Mouse (Mus musculus): Measurements from ENCODE around the gene Chrna9. TPM values are rescaled to one million over a fixed set of nuclear protein-coding genes. Genes with fewer than 3 reads are reported as not detected.

Chrna9 gene
- polyA plus RNA-seq, 1 experiment, result not detected

- H3K27ac ChIP-seq (ENCODE audit: insufficient read depth, low read depth, low read length), result no peak overlapping the region
- TF ChIP-seq POLR2A (IDR thresholded peaks at IDR 0.05; ENCODE audit: borderline replicate concordance, low read depth, low read length), result no peak
- TF ChIP-seq CTCF (IDR thresholded peaks at IDR 0.05; ENCODE audit: low read depth, low read length), result no peak
- H3K4me3 ChIP-seq (ENCODE audit: insufficient read depth, low read length), result no peak overlapping the region
- peaks cover 2% of the 10 kb centered on the region; the same call in 1 of the 2 replicates for H3K4me1 ChIP-seq (ENCODE audit: control insufficient read depth, insufficient read depth, low read length)
These were observed 19.7 kb downstream of the Chrna9 start for GRCm38 (mm10) chr5:65954130-65955080.

DNA sequence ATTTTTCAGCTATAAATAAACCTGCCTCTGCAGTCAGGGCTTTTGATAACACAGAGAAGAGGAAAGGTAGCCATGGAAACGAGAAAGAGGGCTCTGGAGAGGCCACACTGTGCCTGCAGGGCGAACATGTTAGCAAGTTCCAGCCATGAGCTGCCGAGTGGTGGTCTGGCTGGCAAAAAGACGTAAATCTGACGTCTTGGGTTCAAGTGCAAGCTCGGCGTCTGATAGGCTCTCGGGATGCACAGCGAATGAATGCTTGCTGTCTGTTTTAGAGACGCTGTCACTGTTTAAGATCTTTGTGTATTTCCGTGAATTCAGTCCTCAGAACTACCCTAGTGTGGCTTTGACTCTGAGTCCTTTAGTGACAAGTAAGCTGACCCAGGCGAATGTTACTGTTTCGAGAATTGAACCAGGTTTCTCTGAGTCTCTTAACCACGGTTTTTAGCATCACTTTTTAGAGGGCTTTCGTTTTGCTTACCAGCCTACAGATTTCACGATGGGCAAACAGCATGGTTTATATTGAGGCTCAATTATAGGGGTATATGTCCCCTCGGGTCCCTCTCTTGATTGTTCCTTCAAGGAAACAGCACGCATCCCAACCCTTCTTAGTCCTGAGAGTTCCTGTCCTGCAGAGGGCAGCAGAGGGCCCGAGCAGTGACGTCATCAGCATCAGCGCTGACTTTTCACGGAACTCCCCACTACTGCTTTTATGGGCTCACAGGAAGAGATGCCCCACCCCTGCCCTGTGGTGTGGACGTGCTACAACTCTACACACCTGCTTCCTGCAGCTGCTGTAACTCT, 20.8 kb downstream of the Chrna9 start:
- TF ChIP-seq CTCF (IDR thresholded peaks at IDR 0.05; ENCODE audit: low read depth, low read length), result peak; percentile 56
- no peak for TF ChIP-seq POLR2A (IDR thresholded peaks at IDR 0.05; ENCODE audit: borderline replicate concordance, low read depth, low read length)
- peaks cover 8% of the 10 kb centered on the region for H3K4me1 ChIP-seq (ENCODE audit: control insufficient read depth, insufficient read depth, low read length)
- H3K27ac ChIP-seq (ENCODE audit: insufficient read depth, low read depth, low read length), result peak overlapping the region; percentile 47
- peak overlapping the region; percentile 49 for H3K4me3 ChIP-seq (ENCODE audit: insufficient read depth, low read length)

DNA sequence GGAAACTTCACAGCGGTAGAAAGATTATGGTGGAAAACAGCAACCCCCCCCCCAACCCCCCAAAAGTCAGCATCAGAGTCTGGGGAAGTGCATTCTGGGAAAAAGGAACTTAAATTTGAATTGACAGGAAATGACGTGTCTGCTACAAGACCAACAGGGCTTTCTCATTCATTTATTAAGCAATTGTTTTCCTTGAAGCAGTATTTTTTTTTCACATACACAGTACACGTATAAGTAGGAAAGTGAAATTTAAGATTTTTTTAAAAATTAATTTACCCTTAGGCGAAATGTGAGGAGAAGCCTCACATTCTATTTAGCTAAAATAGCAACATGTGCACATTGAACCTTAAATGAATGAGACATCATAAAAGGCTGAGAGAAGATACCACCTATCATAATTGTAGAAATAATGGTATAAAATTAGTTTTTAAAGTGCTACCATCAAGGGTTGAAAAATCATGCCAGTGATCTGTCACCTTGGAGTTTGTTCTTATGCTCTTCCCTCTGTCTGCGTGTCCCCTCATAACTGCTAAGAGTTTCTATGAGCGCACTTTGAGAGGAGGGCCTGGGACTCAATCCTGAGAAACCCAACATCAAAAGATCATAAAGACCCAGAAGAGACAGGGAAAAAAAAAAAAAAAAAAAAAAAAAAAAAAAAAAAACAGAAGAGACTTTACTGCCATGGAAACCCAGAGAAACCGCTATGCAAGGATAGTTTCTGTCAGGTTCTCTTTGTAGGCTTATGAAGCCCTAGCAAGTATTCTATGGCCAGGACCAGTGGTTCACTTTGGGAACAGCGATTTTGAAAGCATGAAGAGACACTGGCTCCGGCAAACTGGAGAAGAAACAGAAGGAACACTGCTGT, 21.7 kb downstream of the Chrna9 start:
- Histone ChIP-seq H3K4me1 (ENCODE audit: control insufficient read depth, insufficient read depth, low read length) (peaks cover 12% of the 10 kb centered on the region), H3K4me3 (ENCODE audit: insufficient read depth, low read length) (peak overlapping the region; percentile 49), H3K27ac (ENCODE audit: insufficient read depth, low read depth, low read length) (peak overlapping the region; percentile 47)
- no peak for TF ChIP-seq POLR2A (IDR thresholded peaks at IDR 0.05; ENCODE audit: borderline replicate concordance, low read depth, low read length)
- TF ChIP-seq CTCF (IDR thresholded peaks at IDR 0.05; ENCODE audit: low read depth, low read length), result no peak

DNA sequence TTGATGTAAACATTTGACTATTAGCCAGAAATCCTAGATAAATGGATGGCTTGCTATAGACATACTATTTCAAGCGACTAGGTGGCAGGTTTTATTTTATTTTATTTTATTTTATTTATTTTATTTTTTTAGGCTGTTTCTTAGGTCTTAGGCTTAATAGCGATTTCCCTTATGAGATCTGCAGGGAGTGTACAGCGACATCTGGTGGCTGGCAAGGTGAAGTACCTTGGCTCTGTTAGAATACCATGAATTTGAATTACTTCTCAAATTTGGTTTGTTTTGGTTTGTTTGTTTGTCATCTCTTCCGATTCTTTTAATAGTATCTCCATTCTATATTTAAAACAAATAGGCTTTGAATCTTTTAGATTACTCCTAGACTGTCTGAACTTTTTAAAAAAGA, 23.9 kb downstream of the Chrna9 start:
- TF ChIP-seq POLR2A (IDR thresholded peaks at IDR 0.05; ENCODE audit: borderline replicate concordance, low read depth, low read length) (no peak), CTCF (IDR thresholded peaks at IDR 0.05; ENCODE audit: low read depth, low read length) (no peak)
- Histone ChIP-seq H3K4me3 (ENCODE audit: insufficient read depth, low read length) (no peak overlapping the region), H3K27ac (ENCODE audit: insufficient read depth, low read depth, low read length) (no peak overlapping the region), H3K4me1 (ENCODE audit: control insufficient read depth, insufficient read depth, low read length) (peaks cover 12% of the 10 kb centered on the region)

- Histone ChIP-seq H3K4me1 (ENCODE audit: control insufficient read depth, insufficient read depth, low read length) (peaks cover 12% of the 10 kb centered on the region), H3K27ac (ENCODE audit: insufficient read depth, low read depth, low read length) (no peak overlapping the region), H3K4me3 (ENCODE audit: insufficient read depth, low read length) (no peak overlapping the region)
- TF ChIP-seq CTCF (IDR thresholded peaks at IDR 0.05; ENCODE audit: low read depth, low read length), result no peak
- no peak for TF ChIP-seq POLR2A (IDR thresholded peaks at IDR 0.05; ENCODE audit: borderline replicate concordance, low read depth, low read length)
These were observed 25.3 kb downstream of the Chrna9 start for GRCm38 (mm10) chr5:65959893-65960596.

DNA sequence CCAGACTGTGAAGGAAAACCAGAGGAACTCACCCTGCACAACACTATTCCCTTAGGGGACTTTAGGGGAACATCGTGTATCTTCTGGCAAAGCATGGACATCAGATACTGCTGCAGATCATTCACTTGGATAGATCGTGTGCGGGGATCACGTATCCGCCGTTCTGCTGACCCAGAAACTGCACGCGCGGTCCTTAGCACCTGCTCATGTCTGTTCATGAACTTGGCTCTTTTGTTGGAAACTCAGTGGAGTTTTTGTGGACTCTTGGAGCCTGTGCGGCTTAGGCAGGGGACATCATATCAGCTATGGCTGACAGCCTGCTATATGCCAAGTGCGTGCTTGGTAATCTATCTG, 25.9 kb downstream of the Chrna9 start:
- TF ChIP-seq POLR2A (IDR thresholded peaks at IDR 0.05; ENCODE audit: borderline replicate concordance, low read depth, low read length), result no peak
- no peak for TF ChIP-seq CTCF (IDR thresholded peaks at IDR 0.05; ENCODE audit: low read depth, low read length)
- Histone ChIP-seq H3K27ac (ENCODE audit: insufficient read depth, low read depth, low read length) (no peak overlapping the region), H3K4me3 (ENCODE audit: insufficient read depth, low read length) (no peak overlapping the region), H3K4me1 (ENCODE audit: control insufficient read depth, insufficient read depth, low read length) (peaks cover 12% of the 10 kb centered on the region)

GRCm38 (mm10) chr5:65963291-65963690, 28.6 kb downstream of the Chrna9 start:
- H3K4me3 ChIP-seq (ENCODE audit: insufficient read depth, low read length), result no peak overlapping the region
- H3K4me1 ChIP-seq (ENCODE audit: control insufficient read depth, insufficient read depth, low read length), result peaks cover 10% of the 10 kb centered on the region
- no peak for TF ChIP-seq POLR2A (IDR thresholded peaks at IDR 0.05; ENCODE audit: borderline replicate concordance, low read depth, low read length)
- no peak for TF ChIP-seq CTCF (IDR thresholded peaks at IDR 0.05; ENCODE audit: low read depth, low read length)
- H3K27ac ChIP-seq (ENCODE audit: insufficient read depth, low read depth, low read length), result no peak overlapping the region

GRCm38 (mm10) chr5:65965771-65966279, 31.1 kb downstream of the Chrna9 start:
- H3K4me3 ChIP-seq (ENCODE audit: insufficient read depth, low read length), result no peak overlapping the region
- TF ChIP-seq POLR2A (IDR thresholded peaks at IDR 0.05; ENCODE audit: borderline replicate concordance, low read depth, low read length) (no peak), CTCF (IDR thresholded peaks at IDR 0.05; ENCODE audit: low read depth, low read length) (no peak)
- peaks cover 4% of the 10 kb centered on the region; the same call in 1 of the 2 replicates for H3K4me1 ChIP-seq (ENCODE audit: control insufficient read depth, insufficient read depth, low read length)
- no peak overlapping the region for H3K27ac ChIP-seq (ENCODE audit: insufficient read depth, low read depth, low read length)

All from bone marrow macrophage, adult 2 months (primary cell).